Mouse (Mus musculus) midbrain, embryonic 13.5 days (tissue): ENCODE results near the gene Tut4. TPM values are rescaled to one million over a fixed set of nuclear protein-coding genes. Genes with fewer than 3 reads are reported as not detected.

ENCODE experiments used
- ATAC-seq: fragments of 200-750 bp; cut with Nextera tagmentation; 2 replicates; pipeline ENCODE4 v1.8.0; 2017; ENCODE audit warnings: mild to moderate bottlenecking, moderate TSS enrichment, moderate library complexity
- H3K27ac ChIP-seq: fragments of 300-500 bp; sonication (generic); 2 replicates; pipeline ENCODE4 v1.5.1; 2015; ENCODE audit warnings: inconsistent platforms, mild to moderate bottlenecking, moderate library complexity
- H3K27me3 ChIP-seq: fragments of 300-500 bp; sonication (generic); 2 replicates; pipeline ENCODE4 v1.6.1; 2015; ENCODE audit warnings: mild to moderate bottlenecking, inconsistent platforms
- H3K36me3 ChIP-seq: fragments of 300-500 bp; sonication (generic); 2 replicates; pipeline ENCODE4 v1.6.1; 2015; ENCODE audit warnings: mild to moderate bottlenecking, inconsistent platforms
- H3K4me1 ChIP-seq: fragments of 300-500 bp; sonication (generic); replicated peaks from 2 replicates; pipeline ENCODE4 v1.6.1; 2015; ENCODE audit warnings: inconsistent platforms
- H3K4me2 ChIP-seq: fragments of 300-500 bp; sonication (generic); replicated peaks from 2 replicates; pipeline ENCODE4 v1.6.1; 2015; ENCODE audit warnings: moderate library complexity, mild to moderate bottlenecking, inconsistent platforms
- H3K4me3 ChIP-seq: fragments of 300-500 bp; sonication (generic); replicated peaks from 2 replicates; pipeline ENCODE4 v1.5.1; 2015; ENCODE audit warnings: mild to moderate bottlenecking, inconsistent platforms
- H3K9ac ChIP-seq: fragments of 300-500 bp; sonication (generic); replicated peaks from 2 replicates; pipeline ENCODE4 v1.6.1; 2015; ENCODE audit warnings: mild to moderate bottlenecking, inconsistent platforms
- H3K9me3 ChIP-seq: fragments of 300-500 bp; sonication (generic); 2 replicates; pipeline ENCODE4 v1.6.1; 2016; ENCODE audit warnings: mild to moderate bottlenecking, inconsistent platforms
- WGBS: fragments of 180-500 bp; shearing (Covaris S2); methylation state at CpG from one replicate; pipeline ENCODE4 v1.1.7; 2015; 5-methylcytosine and 5-hydroxymethylcytosine counted together
- polyA plus RNA-seq: library from polyadenylated mRNA; unstranded; fragments of >200 nt; fragmentation: Nextera tagmentation; extraction: Ambion mirVana; gene quantifications from 2 replicates; pipeline ENCODE4 v1.2.1, GENCODE M21; 2015

Tut4 gene
- polyA plus RNA-seq, 1 experiment from 2014 or later: 97.6 TPM

DNA sequence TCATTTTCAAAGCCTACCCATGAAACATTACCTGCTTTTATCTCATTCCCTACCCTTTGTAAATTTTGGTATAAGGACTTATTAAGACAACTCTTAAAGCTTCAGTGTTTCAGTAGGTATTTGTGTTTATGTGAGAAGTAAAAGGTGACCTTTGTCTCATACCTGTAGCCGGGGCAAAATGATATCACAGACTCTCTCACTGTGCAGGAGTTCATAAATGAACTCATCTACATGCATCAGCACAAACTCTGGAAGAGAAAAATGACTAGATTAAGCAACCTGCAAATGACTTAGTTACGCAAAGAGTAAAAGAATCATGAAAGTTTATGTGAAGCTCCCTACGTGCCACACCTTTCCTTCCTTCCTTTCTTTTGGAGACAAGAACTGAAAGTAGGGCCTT, 113.4 kb downstream of the Tut4 start:
- no peaks in the 10 kb centered on the region for H3K27me3 ChIP-seq
- 97% methylated on average over 3 of the region's 3 CpGs for WGBS
- H3K36me3 ChIP-seq: peaks cover 57% of the 10 kb centered on the region
- no peak overlapping the region for H3K4me2 ChIP-seq
- no peak for ATAC-seq
- no peak overlapping the region for H3K27ac ChIP-seq
- H3K9me3 ChIP-seq: no peaks in the 10 kb centered on the region
- no peak overlapping the region for H3K4me3 ChIP-seq
- no peak overlapping the region for H3K9ac ChIP-seq
- peaks cover 8% of the 10 kb centered on the region for H3K4me1 ChIP-seq

DNA sequence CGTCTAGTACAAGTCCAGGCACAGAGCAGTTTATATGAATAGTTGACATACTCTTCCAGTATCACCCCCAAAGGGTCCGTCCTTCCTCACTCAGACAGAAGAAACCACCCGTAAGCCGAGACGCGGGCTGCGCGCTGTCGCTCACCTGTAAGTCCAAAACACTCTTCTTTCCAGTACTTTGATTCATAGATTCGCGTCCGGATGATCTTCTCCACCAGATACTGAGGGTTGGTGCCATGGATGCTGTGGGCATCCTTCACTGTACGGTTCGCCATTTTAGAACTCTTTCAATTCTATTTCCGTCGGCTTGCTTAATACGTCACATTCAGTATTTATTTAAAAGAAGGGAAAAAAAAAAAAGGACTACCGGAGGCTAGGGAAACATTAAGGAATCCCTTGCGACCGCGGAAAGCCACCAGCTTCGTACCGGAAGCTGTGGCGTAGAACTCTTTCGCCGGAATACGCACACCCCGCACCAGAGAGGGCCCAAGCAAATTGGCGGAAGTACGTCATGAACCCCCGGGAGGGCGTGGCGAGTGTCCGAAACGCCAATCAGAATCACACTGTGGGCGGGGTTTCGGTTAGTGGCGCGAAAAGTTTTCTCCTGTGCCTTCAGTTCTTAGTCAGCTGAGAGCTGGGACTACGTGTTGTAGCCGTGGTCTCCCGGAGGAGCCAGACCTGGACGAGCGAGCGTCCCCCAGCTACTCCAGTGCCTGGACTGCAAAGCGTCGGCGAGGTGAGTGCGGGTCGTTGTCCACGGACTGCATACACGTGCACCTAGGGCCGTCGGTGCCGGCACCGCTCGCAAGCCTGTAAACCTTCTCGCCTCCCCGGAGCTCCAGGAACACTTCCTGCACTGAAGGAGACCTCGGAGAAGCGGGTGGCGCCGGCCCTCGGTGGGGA, 119.9 kb downstream of the Tut4 start, which contains the start of the genes Prpf38a and Orc1:
Gene Prpf38a (minus strand): TSS at position 497 of the 903 bp plus-strand sequence.
Gene Orc1 (plus strand): TSS at position 584 of the 903 bp plus-strand sequence.
- H3K9ac ChIP-seq: peak within 1 kb of the TSS; percentile 78
- H3K9me3 ChIP-seq: no peaks in the 10 kb centered on the region
- H3K36me3 ChIP-seq: peaks cover 15% of the 10 kb centered on the region
- H3K27ac ChIP-seq: peak within 1 kb of the TSS; percentile 80
- peak within 1 kb of the TSS; percentile 74 for H3K4me2 ChIP-seq
- peaks cover 28% of the 10 kb centered on the region for H3K4me1 ChIP-seq
- under 1% methylated on average over 64 of the region's 64 CpGs for WGBS
- H3K27me3 ChIP-seq: no peaks in the 10 kb centered on the region
- peak within 1 kb of the TSS; percentile 89 for H3K4me3 ChIP-seq
- peak; percentile 99 for ATAC-seq

DNA sequence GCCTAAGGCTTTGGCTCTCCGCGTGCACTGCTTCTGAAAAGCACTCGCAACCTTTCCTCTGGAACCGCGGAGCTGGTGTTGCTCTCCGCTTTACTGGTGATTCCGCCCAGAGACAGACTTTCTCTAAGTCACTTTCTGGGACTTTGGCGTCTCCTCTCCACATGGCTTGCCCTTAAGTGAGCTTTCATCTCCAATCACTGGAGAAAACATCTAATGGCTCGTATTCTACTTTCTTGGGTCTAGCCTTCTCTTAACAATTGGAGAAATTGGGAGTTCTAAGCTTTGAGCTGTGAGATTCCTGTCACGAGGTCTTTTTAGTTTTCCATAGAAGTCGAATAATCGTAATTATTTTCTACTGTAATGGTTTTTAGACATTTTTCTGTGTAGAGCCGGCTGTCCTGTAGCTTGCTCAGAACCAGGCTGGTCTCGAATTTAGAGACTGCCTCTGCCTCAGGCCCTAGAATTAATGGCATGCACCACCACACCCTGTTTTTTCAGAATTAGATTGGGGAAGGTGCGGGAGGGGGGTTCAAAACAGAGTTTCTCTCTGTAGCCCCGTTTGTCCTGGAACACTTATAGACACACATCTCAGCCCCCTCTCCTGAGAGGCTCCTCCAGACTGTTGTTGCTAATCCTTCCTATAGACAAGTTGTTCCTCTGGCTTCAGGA, 120.7 kb downstream of the Tut4 start:
- peaks cover 10% of the 10 kb centered on the region for H3K36me3 ChIP-seq
- 2% methylated on average over 16 of the region's 16 CpGs for WGBS
- H3K9ac ChIP-seq: peak overlapping the region; percentile 50
- no peak overlapping the region for H3K27ac ChIP-seq
- no peak for ATAC-seq
- peaks cover 28% of the 10 kb centered on the region for H3K4me1 ChIP-seq
- no peaks in the 10 kb centered on the region for H3K27me3 ChIP-seq
- H3K4me2 ChIP-seq: peak overlapping the region; percentile 74
- H3K4me3 ChIP-seq: peak overlapping the region; percentile 89
- H3K9me3 ChIP-seq: no peaks in the 10 kb centered on the region

DNA sequence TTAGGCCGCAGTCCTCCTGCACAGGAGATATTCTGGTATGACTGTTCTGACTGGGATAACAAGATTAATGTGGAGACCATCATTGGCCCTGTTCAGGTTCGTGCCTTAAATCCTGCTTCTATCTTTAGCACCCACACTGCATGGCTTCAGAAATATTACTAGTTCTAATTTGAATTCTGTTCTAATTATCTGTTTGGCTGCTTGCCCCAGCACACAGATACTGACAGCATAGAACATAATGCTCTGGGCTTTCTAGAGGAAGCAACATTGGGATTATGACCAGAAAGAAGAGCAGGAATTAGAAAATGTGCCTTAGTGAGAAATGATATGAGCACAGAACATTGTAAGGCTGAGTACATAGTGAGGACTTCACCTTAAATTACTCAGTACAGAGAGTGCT, 134.2 kb downstream of the Tut4 start:
- 96% methylated on average over 2 of the region's 2 CpGs for WGBS
- H3K4me2 ChIP-seq: no peak overlapping the region
- no peak overlapping the region for H3K9ac ChIP-seq
- H3K36me3 ChIP-seq: no peaks in the 10 kb centered on the region
- no peaks in the 10 kb centered on the region for H3K9me3 ChIP-seq
- no peaks in the 10 kb centered on the region for H3K27me3 ChIP-seq
- no peak overlapping the region for H3K4me3 ChIP-seq
- H3K4me1 ChIP-seq: no peaks in the 10 kb centered on the region
- no peak overlapping the region for H3K27ac ChIP-seq
- ATAC-seq: no peak

DNA sequence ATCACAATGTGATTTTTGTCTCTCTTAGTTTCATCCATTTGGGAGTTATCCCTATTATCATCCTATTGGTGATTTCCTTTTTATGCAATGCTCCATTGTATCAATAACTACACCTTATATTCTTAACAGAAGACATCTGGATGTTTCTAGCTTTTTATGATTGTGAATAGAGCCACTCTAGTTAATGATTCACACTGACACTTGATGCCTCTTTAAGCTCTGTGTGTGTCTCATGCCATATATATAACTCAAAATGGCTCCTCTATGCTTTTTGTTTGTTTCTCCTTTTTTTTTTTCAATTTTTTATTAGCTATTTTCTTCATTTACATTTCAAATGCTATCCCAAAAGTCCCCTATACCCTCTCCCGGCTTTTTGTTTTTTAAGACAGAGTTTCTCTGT, 136.6 kb downstream of the Tut4 start:
- H3K4me1 ChIP-seq: no peaks in the 10 kb centered on the region
- no peak overlapping the region for H3K9ac ChIP-seq
- ATAC-seq: no peak
- H3K27me3 ChIP-seq: no peaks in the 10 kb centered on the region
- WGBS: 87% methylated on average over 1 of the region's 1 CpGs
- no peak overlapping the region for H3K27ac ChIP-seq
- H3K4me2 ChIP-seq: no peak overlapping the region
- H3K9me3 ChIP-seq: no peaks in the 10 kb centered on the region
- H3K36me3 ChIP-seq: peaks cover 5% of the 10 kb centered on the region; the same call in 1 of the 2 replicates
- H3K4me3 ChIP-seq: no peak overlapping the region

DNA sequence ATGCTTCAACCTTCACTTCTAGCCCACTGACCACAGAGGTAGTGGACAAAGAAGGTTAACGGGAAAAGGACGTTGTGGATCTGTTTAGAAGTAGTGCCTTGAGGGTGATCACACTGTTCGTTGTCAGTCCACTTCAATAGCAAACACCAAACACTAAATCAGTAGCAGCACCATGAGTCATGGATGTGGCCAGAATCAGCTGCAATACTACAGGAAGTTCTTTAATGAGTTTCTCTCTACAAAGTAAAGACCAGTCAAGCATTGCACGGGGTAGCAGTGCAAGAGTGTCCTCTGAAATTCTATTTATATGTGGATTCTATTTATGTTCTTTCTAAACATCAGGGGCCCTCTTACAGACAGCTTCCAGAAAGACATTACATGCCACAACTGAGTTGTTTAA, 139.1 kb downstream of the Tut4 start:
- no peak overlapping the region for H3K9ac ChIP-seq
- 90% methylated on average over 4 of the region's 4 CpGs for WGBS
- H3K4me1 ChIP-seq: no peaks in the 10 kb centered on the region
- no peaks in the 10 kb centered on the region for H3K9me3 ChIP-seq
- no peak overlapping the region for H3K4me2 ChIP-seq
- H3K4me3 ChIP-seq: no peak overlapping the region
- ATAC-seq: no peak
- H3K36me3 ChIP-seq: peaks cover 11% of the 10 kb centered on the region
- no peaks in the 10 kb centered on the region for H3K27me3 ChIP-seq
- H3K27ac ChIP-seq: no peak overlapping the region

DNA sequence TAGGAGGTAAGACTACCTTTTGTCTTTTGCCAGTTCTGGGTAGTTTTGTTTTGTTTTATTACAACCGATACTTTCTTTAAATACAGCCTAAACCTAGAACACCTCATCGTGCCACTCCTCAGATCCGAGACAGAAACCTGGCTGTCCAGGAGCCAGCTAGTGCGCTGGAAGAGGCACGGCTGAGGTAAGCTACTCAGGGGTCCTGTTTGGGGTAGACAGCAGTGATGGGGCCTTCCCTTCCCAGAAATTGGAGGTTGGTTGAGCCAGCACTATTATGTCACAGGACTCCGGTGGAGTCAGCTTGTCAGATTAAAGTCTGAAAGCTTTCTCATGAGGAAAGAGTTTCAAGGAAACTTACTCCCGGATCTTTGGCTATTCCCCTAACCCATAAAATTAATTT, 142.6 kb downstream of the Tut4 start:
- no peak overlapping the region for H3K4me2 ChIP-seq
- no peaks in the 10 kb centered on the region for H3K4me1 ChIP-seq
- H3K4me3 ChIP-seq: no peak overlapping the region
- ATAC-seq: no peak
- no peak overlapping the region for H3K9ac ChIP-seq
- no peaks in the 10 kb centered on the region for H3K27me3 ChIP-seq
- 97% methylated on average over 7 of the region's 7 CpGs for WGBS
- H3K27ac ChIP-seq: no peak overlapping the region
- H3K36me3 ChIP-seq: peaks cover 33% of the 10 kb centered on the region
- no peaks in the 10 kb centered on the region for H3K9me3 ChIP-seq

DNA sequence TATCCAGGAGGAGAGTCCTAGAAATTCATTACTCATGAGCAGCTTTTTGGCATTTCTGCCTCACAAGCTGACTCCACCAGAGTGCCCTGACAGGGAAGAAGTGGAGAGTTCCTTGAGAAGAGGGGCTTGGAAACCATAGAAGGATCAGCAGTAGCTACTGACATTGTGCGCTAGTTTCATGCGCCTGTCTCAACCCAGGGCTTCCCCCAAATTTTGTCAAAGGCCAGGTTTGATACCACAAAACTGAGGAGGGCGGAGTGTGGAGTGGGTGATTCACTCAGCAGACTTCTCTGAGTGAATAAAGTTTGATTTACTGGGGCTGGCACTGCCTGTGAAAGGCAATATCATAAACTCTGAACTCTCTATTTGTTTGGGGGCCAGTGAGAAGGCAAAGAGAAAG, 149.4 kb downstream of the Tut4 start:
- ATAC-seq: no peak
- no peaks in the 10 kb centered on the region for H3K9me3 ChIP-seq
- no peak overlapping the region for H3K9ac ChIP-seq
- H3K27ac ChIP-seq: no peak overlapping the region
- no peaks in the 10 kb centered on the region for H3K4me1 ChIP-seq
- 94% methylated on average over 3 of the region's 3 CpGs for WGBS
- H3K4me3 ChIP-seq: no peak overlapping the region
- H3K36me3 ChIP-seq: peaks cover 19% of the 10 kb centered on the region
- H3K27me3 ChIP-seq: no peaks in the 10 kb centered on the region
- H3K4me2 ChIP-seq: no peak overlapping the region

Other genes starting within 250 kb of the Tut4 start
- not detected in 2 replicates for gene Zyg11a, start 241.4 kb upstream of the Tut4 start, polyA plus RNA-seq
- gene Zyg11b, start 158.3 kb upstream of the Tut4 start, polyA plus RNA-seq: 30.3 and 30.9 TPM in 2 replicates
- gene Coa7, start 131.3 kb upstream of the Tut4 start, polyA plus RNA-seq: 49.5 and 50.5 TPM in 2 replicates
- gene Shisal2a, start 76.1 kb upstream of the Tut4 start, polyA plus RNA-seq: 4.5 and 5.9 TPM in 2 replicates
- 24.7 and 26.2 TPM in 2 replicates for gene Gpx7, start 52.5 kb upstream of the Tut4 start, polyA plus RNA-seq
- 93.4 and 104 TPM in 2 replicates for gene Prpf38a, start 119.9 kb downstream of the Tut4 start, polyA plus RNA-seq
- 3.5 and 4.1 TPM in 2 replicates for gene Orc1, start 120.0 kb downstream of the Tut4 start, polyA plus RNA-seq
- gene Cc2d1b, start 160.5 kb downstream of the Tut4 start, polyA plus RNA-seq: 19.7 and 20.5 TPM in 2 replicates